Mouse (Mus musculus) liver, adult 2 months (tissue): Measurements from ENCODE around the gene 5730596B20Rik.

Source experiments
- CTCF ChIP-seq: fragments of 200-500 bp; IDR thresholded peaks from 2 replicates; pipeline ENCODE4 v1.5.1; 2011; ENCODE audit warnings: low read depth, low read length, control low read depth
- POLR2A ChIP-seq: fragments of 200-500 bp; IDR thresholded peaks from 2 replicates; pipeline ENCODE4 v1.6.1; 2011; ENCODE audit warnings: low read length, control low read depth; ENCODE audit not compliant: insufficient read depth; ENCODE audit errors: extremely low read depth

- no peak for TF ChIP-seq CTCF
- TF ChIP-seq POLR2A: no peak
Observed at GRCm38 (mm10) chr6:52201269-52201668, 24.0 kb downstream of the 5730596B20Rik start.
